Mouse (Mus musculus) right cerebral cortex, postnatal 4 days (tissue): ENCODE results near the gene Crtac1.

Experiments
- DNase-seq: peaks from one replicate; pipeline ENCODE4 v3.0.0-alpha.2; 2022

The Crtac1 gene

DNA sequence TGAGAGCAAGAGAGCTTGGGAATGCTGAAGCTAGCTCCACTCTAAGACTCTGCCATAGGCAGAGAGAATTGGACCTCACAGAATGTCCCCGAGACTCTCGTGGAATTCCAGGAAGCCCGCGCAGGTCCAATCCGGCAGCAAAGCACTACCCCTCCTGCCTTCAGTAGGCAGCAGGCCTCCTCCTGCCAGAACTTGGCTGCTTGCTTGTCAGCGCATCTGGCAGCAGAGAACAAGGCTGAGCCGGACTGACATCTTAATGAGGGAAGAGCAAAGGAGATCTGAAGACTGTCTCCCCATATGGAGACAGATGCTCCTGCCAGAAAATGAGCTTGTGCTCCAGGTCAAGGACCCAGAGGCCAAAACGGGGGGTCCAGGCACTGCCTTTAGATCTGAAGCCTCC is 16.5 kb downstream of the Crtac1 start:
- DNase-seq, result no peak

- DNase-seq, result no peak
Observed at GRCm38 (mm10) chr19:42409856-42410255, 21.7 kb downstream of the Crtac1 start.

- no peak for DNase-seq
Observed at GRCm38 (mm10) chr19:42409226-42409625, 22.4 kb downstream of the Crtac1 start.

DNA sequence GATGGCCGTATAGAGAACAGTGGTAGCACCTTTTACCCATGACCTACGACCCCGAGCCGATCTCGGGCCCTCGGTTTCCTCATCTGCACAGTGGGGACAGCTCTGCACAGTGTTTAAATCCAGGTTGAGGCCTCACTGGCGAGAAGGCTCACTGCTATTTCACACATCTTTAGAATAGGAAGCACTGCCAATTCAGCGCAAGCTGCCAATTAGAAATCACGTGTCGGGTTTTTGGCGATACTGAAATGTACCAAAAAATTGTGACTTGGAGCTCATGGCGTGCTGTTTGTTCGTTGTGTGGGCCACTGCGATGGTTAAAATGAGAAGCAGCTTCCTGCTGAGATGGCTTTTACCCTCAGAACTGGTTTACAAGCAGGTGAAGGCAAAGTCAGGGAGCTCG is 27.2 kb downstream of the Crtac1 start:
- no peak for DNase-seq

DNA sequence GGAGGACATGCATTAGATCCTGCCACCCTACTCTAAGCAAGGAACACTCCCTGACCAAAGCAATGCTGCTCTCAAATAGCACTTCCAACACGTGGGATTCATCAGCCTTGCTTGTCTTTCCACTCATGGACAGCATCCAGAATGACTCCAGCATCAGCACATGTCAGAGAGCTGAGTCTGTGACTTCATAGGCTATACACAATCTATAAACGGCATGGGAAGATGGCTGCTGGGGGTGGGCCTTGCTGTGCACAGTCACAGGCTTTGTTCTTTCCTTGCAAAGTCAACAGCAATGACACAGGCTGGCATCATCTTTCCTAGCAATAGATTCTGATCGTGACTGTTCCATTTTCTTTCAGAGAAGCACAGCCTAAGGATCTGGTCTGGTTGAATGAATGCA is 31.6 kb downstream of the Crtac1 start:
- DNase-seq, result no peak

DNA sequence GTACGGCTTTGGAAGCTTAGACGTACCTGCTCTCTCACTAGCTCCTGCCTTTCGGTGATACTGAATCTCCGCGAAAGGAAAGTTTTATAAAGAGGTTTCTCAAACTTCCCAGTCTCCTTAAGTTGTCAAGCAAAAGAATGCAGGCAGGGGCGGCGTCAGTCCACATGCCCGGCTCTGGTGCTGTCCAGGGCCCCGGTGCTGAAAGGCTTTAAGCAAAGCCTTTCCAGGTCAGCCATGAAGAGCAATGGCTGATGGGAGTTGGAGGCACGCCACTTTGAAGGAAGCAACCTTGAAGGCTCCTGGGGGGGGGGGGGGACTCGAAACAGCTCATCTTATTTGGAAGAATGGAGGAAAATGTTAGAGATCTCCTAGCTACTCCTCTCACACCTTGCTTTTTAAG is 34.3 kb downstream of the Crtac1 start:
- no peak for DNase-seq

DNA sequence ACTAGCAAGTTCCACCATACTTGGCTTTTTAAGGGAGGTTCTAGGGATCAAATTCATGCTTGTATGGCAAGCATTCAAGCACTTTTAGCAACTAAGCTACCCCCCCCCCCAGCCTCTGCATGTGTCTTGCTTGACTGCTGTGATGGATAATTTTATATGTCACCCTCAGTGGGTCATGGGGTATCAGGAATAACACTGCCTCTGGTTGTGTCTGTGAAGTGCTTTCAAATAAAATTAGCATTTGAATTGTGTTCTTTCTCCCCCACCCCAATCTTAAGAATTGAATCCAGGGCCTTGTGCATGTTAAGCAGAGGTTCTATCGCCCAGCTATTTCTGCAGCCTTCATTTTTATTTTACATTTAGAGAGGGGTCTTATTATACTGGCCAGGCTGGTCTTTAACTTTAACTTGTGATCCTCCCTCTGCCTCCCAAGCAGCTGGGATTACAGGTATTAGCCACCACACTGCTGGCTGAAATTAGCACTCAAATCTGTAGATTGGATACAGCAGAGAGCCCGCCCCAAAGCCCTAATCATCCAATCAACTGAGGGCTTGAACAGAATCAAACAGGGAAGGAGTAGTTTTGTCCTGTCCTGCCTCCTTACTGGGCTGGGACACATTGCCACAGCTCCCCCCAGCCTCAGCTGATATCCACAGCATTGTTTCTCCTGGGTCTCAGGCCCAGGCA is 36.6 kb downstream of the Crtac1 start:
- no peak for DNase-seq

GRCm38 (mm10) chr19:42393920-42394319 is 37.7 kb downstream of the Crtac1 start:
- no peak for DNase-seq

DNA sequence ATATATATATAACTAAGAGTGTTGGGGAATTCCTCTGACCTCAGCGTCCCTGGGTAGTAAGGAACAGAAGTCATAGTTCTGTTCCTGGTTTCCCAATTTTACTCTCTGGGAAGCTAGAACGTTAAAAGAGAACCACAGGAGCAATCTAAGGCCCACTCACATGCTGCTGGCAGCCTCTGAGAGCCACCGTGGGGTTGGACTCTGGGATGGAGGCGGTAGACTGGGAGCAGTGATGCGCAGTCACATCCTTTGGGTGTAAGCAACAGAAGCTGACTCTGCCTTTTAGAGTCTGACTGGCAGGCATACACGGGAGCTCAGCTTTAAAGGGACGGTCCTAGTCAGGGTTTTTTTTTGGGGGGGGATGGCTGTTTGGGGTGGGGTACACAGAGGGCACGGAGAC is 39.5 kb downstream of the Crtac1 start:
- DNase-seq, result no peak

- DNase-seq, result no peak
Observed at GRCm38 (mm10) chr19:42389574-42389973, 42.0 kb downstream of the Crtac1 start.

DNA sequence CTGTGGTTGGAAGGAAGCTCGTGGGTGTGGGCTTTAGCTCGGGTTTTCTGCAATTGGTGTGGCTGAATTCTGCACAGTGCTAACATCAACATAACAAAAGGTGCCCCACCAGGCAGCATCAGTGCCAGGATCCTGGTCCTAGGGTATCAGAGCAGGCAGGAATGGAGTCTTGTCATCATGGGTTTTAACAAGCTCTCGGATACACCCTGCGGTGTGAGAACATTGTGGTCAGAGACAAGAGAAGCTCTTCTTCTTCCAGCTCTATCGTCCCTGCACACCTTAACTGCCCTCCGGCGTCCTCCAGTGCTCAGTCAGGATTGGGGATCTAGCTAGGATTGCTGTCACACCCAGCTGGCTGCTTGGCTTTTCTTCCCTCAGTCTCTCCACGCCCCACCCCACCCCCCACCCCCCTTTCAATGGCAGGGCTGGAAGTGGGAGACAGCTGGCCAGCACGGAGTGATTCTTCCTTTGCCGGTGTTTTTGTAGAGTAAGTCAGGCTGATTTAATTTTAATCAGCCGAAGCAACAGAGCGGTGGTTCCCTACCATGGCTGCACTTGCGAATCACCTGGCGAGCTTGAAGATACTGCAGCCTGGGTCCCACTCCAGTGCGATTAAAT is 46.5 kb downstream of the Crtac1 start:
- DNase-seq, result no peak

- DNase-seq, result peak; percentile 52
Observed at GRCm38 (mm10) chr19:42380981-42381373, 50.6 kb downstream of the Crtac1 start.

GRCm38 (mm10) chr19:42380321-42380980 is 51.1 kb downstream of the Crtac1 start:
- peak; percentile 59 for DNase-seq

DNA sequence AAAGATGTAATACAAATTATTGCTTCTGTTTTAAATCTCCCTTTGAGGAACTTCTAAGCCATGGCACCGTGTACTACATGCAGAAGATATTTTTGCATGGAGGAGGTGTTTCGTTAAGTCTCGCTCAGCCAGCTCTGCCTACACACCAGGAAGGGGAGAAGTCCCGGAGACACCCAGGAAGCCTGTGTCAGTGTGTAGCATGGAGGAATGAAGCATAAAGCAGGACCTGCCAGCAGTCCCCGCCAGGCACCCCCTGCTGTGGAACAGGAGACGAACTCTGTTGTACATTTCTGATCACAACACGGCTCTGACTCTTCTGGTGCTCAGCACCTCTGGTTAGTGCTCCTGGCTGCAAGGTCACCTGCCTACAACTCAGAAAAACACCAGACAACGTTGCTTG is 51.8 kb downstream of the Crtac1 start:
- no peak for DNase-seq

- DNase-seq, result no peak
Observed at GRCm38 (mm10) chr19:42377206-42377605, 54.4 kb downstream of the Crtac1 start.

- no peak for DNase-seq
Observed at GRCm38 (mm10) chr19:42363551-42363950, 68.0 kb downstream of the Crtac1 start.

DNA sequence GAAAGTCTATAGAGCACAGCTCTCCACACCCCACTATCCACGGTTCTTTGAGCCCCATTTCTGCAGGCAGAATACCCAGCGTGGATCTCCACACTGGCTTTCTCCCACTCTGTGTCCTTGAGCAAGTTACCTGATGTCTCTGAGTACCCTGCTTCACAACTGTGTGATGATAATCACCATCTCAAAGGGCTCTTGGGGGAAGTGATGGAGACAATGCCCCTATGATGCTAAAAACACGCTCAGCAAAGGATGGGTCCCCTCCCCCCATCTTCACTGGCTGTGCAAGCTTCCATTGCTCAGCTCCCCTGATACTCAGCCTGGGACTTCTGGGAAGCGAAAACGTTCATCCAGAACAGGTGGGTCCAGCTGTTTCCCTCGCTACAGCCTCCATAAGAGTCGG is 73.2 kb downstream of the Crtac1 start:
- DNase-seq, result no peak

GRCm38 (mm10) chr19:42356854-42357253 is 74.7 kb downstream of the Crtac1 start:
- no peak for DNase-seq

DNA sequence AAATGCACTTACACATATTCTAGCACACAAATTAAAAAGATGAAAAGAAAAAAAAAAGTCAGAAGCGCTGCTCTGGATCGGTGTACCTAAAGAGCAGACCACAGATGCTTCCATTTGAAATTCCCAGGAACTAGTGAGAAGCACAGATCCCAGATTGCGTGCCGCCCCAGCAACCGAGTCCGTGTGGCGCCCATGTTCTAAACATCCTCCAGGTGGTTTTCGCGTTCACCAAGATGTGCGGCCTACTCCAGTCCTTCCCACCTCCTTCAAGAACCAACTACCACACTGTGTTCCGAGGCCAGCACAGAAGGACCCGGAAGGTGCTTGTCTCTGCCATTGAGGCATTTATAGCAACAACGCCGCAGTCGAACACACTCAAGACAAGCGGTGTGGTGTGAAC is 76.1 kb downstream of the Crtac1 start:
- no peak for DNase-seq

DNA sequence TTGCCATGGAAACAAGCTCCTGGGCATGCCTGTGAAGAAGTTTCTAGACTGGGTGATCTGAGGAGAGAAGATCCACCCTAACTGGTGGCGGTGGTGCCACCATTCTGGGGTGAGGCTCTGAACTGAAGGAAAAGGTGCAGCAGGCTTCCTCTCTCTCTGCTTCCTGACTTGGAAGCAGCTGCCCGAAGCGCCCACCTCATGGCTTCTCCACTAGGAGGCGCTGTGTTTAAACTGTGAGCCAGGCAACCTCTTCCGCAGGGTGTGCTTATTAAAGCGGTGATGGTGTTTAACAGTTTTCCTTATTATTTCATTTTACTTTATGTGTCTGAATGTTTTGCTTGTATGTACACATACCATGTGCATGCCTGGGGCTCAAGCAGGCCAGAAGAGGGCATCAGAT is 90.4 kb downstream of the Crtac1 start:
- peak; percentile 38 for DNase-seq

DNA sequence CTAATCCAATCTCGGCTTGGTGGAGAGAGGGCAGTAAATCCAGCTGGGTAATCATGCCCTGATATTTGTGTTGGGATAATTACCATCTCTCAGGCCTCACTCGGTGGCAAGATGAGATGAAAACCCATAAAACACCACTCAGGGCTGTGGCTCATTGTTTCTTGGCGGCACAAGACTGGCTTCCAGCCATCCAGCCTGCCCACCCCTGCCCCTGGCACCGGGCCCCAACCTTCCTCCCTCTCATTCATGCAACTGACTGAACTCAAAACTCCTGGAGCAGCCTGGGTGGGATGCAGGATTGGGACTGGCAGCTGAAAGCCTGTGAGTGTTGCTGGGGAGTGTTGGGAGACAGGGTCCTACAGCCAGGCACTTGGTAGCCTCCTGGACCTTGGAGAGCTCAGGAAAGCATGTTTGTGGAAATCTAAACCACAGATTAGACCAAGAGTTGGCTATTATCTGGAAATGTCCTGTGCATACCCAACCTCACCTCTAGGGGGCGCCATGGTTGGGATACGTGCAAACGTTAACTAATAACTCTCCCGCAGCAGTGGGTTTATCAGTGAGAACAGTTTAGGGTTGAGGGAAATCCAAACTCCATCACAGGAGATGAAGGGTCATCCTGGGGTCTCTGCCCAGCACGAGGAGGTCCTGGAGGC is 99.4 kb downstream of the Crtac1 start:
- no peak for DNase-seq

GRCm38 (mm10) chr19:42331446-42331845 is 100.1 kb downstream of the Crtac1 start:
- no peak for DNase-seq

- DNase-seq, result no peak
Observed at GRCm38 (mm10) chr19:42328160-42328559, 103.4 kb downstream of the Crtac1 start.

GRCm38 (mm10) chr19:42325894-42326293 is 105.7 kb downstream of the Crtac1 start:
- peak; percentile 34 for DNase-seq
